Mouse (Mus musculus) CH12.LX (cell line): ENCODE measurements at regions not wholly inside any gene's neighbourhood (a gene's known extent, or its start where the extent isn't known, plus 50 kb on each side); places are given as distances from the start of the nearest gene placed in this dataset.

Experiments
- CHD2 ChIP-seq: IDR thresholded peaks from 2 replicates; pipeline ENCODE4 v1.6.1; 2011; ENCODE audit warnings: low read length, improper control_type of control experiment
- CTCF ChIP-seq, 2 experiments: IDR thresholded peaks in 1 of 2; conservative IDR thresholded peaks in 1 of 2; 2 replicates each; pipeline ENCODE4 v1.5.1; 2011 to 2012; ENCODE audit warnings: low read depth in 2 of 2, low read length in 2 of 2, improper control_type of control experiment in 1 of 2, inconsistent platforms in 1 of 2, mild to moderate bottlenecking in 1 of 2, moderate library complexity in 1 of 2
- E2F4 ChIP-seq: IDR thresholded peaks from 2 replicates; pipeline ENCODE4 v1.6.1; 2011; ENCODE audit warnings: low read depth, low read length, improper control_type of control experiment; ENCODE audit not compliant: insufficient replicate concordance
- EP300 ChIP-seq: IDR thresholded peaks from 2 replicates; pipeline ENCODE4 v1.6.1; 2011; ENCODE audit warnings: low read length, improper control_type of control experiment
- ETS1 ChIP-seq: conservative IDR thresholded peaks from 2 replicates; pipeline ENCODE4 v1.6.1; 2012; ENCODE audit warnings: low read depth, mild to moderate bottlenecking, inconsistent platforms, low read length, improper control_type of control experiment, moderate library complexity
- HCFC1 ChIP-seq: IDR thresholded peaks from 2 replicates; pipeline ENCODE4 v1.6.1; 2012; ENCODE audit warnings: low read depth, mild to moderate bottlenecking, inconsistent platforms, low read length, improper control_type of control experiment
- MAFK ChIP-seq: IDR thresholded peaks from 2 replicates; pipeline ENCODE4 v1.6.1; 2011; ENCODE audit warnings: low read length, improper control_type of control experiment; ENCODE audit not compliant: insufficient replicate concordance
- MAX ChIP-seq: IDR thresholded peaks from 2 replicates; pipeline ENCODE4 v1.6.1; 2011; ENCODE audit warnings: low read length, improper control_type of control experiment
- NRF1 ChIP-seq: IDR thresholded peaks from 2 replicates; pipeline ENCODE4 v1.6.1; 2014; ENCODE audit warnings: low read depth, mild to moderate bottlenecking, inconsistent platforms, low read length, improper control_type of control experiment, moderate library complexity
- POLR2A ChIP-seq: IDR thresholded peaks from 2 replicates; pipeline ENCODE4 v1.6.1; 2011; ENCODE audit warnings: low read depth, mild to moderate bottlenecking, improper control_type of control experiment, low read length
- POLR2AphosphoS2 ChIP-seq: IDR thresholded peaks from 2 replicates; pipeline ENCODE4 v1.6.1; 2011; ENCODE audit warnings: low read depth, low read length, improper control_type of control experiment
- USF2 ChIP-seq: conservative IDR thresholded peaks from 2 replicates; pipeline ENCODE4 v1.6.1; 2011; ENCODE audit warnings: low read depth, low read length, improper control_type of control experiment
- ZNF384 ChIP-seq: IDR thresholded peaks from 2 replicates; pipeline ENCODE4 v1.6.1; 2012; ENCODE audit warnings: low read depth, low read length, improper control_type of control experiment, inconsistent platforms

DNA sequence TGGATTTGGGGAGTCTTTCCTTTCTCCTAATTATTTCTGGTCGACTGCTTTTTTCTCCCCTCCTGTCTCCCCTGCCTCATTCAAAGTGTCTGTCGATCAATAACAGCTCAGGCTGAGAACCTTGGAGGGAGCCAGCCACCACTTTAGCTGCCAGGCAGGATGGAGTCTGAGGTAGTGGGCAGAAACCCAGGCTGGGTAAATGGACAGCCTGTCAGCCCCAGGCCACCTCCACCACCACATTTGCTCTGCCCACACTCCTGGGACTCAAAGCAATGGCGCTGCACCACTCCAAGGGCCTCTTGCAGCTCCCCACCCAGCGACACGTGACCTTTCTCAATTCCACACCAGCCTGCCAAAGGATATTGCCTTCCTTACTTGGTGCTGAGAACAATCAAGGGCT is 290.7 kb upstream of the Myt1l start:
- TF ChIP-seq USF2: no peak
- no peak for TF ChIP-seq CTCF (conservative IDR thresholded peaks at IDR 0.05 in 1 of 2, IDR thresholded peaks at IDR 0.05 in 1 of 2; ENCODE audit: low read depth in 2 of 2, low read length in 2 of 2)
- no peak for TF ChIP-seq MAFK
- TF ChIP-seq ZNF384: no peak
- no peak for TF ChIP-seq POLR2A
- TF ChIP-seq POLR2AphosphoS2: no peak
- TF ChIP-seq MAX: no peak
- no peak for TF ChIP-seq HCFC1
- no peak for TF ChIP-seq CHD2
- TF ChIP-seq EP300: no peak
- TF ChIP-seq NRF1: no peak
- no peak for TF ChIP-seq E2F4
- no peak for TF ChIP-seq ETS1
